In the genomic region with DNA sequence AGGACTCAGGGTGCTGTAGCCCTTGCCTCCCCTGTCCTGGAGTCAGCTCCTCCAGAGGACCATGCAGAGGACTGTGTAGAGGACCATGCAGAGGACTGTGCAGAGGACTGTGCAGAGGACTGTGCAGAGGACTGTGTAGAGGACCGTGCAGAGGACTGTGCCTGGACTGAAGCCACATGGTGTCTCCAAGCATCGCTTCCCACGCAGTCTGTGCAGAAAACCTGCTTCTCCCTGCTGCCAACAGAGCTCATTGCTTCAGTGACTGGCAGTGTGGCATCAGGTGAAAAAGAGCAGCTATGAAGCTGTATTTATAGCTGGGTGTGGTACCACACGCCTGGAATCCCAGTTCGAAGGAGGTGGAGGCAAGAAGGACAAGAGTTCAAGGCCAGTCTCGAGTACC, we compare ENCODE assay signal across 13 mouse cellular contexts.
A peak's percentile ranks its signal among the peaks of the same experiment; 100 is the strongest.
DNase-seq lines count a peak whose midpoint lies in the region; TF ChIP-seq lines count a peak whose summit lies in the region.
"Had no signal": no experiment of that assay in that cellular context is flagged by ENCODE, and none has a peak within 500 bp of the region (broad histone marks: within the 10 kb centered on the region; RNA-seq: fewer than 3 reads in every experiment).

No protein-coding gene starts in this region.

- TF ChIP-seq POLR2A in cerebellum, adult 2 months (IDR thresholded peaks at IDR 0.05; ENCODE audit: borderline replicate concordance, insufficient read depth, low read length), result no peak

- H3K4me1 ChIP-seq in cerebellum, adult 2 months (ENCODE audit: control insufficient read depth, insufficient read depth, low read length), result peaks cover 9% of the 10 kb centered on the region
- H3K4me1 ChIP-seq: midbrain, embryonic 13.5 days had no signal

- 36% methylated on average over 6 of the region's 6 CpGs for WGBS in cerebellum, adult 2 months

- no peak overlapping the region for H3K4me3 ChIP-seq in cerebellum, adult 2 months (replicated peaks; ENCODE audit: insufficient read depth, low read depth, low read length)
- no peak overlapping the region for H3K4me3 ChIP-seq in left cerebral cortex, adult 2 months
- H3K4me3 ChIP-seq: liver, embryonic 12.5 days; midbrain, embryonic 13.5 days had no signal

- peak; percentile 24 to 55 for DNase-seq in cerebellum, adult 2 months
- no peak for DNase-seq in cerebellum, adult 11 months
- peak; percentile 74 to 87 for DNase-seq in frontal cortex, postnatal 36 days (ENCODE audit: low spot score in 2 of 2)
- peak; percentile 47 to 56 for DNase-seq in left cerebral cortex, adult 2 months (ENCODE audit: extremely low spot score in 1 of 2, low spot score in 2 of 2)
- peak; percentile 75 to 81 for DNase-seq in right cerebral cortex, postnatal 36 days (ENCODE audit: low spot score in 2 of 2)
- DNase-seq in lung, postnatal 36 days, result no peak
- no peak for DNase-seq in urinary bladder, postnatal 25 days (ENCODE audit: low spot score)
- no peak for DNase-seq in heart, adult 18-20 months
- DNase-seq: kidney, postnatal 14 days; lung, postnatal 14 days had no signal

- H3K27me3 ChIP-seq in cerebellum, adult 2 months (ENCODE audit: control insufficient read depth, insufficient read depth, low read length), result no peaks in the 10 kb centered on the region
- H3K27me3 ChIP-seq: liver, embryonic 12.5 days had no signal

- no peak for TF ChIP-seq CTCF in cerebellum, adult 2 months (IDR thresholded peaks at IDR 0.05; ENCODE audit: borderline replicate concordance, insufficient read depth, low read depth, low read length)
- TF ChIP-seq CTCF in left cerebral cortex, adult 2 months (IDR thresholded peaks at IDR 0.05), result no peak

- H3K27ac ChIP-seq in cerebellum, adult 2 months (ENCODE audit: insufficient read depth, low read length), result no peak overlapping the region
- no peak overlapping the region for H3K27ac ChIP-seq in left cerebral cortex, adult 2 months
- H3K27ac ChIP-seq: liver, embryonic 12.5 days; midbrain, embryonic 13.5 days; stomach, postnatal 0 days had no signal

- intact Hi-C loops in left cerebral cortex, adult 2 months (cut with DNase I), result no loop called here

Comparison
In these comparisons a context has a peak if more than half of its experiments do, and no peak if none do; other contexts are left out.
1. DNase-seq: peak in cerebellum, adult 2 months (2 of 2), frontal cortex, postnatal 36 days (2 of 2), left cerebral cortex, adult 2 months (2 of 2) and right cerebral cortex, postnatal 36 days (2 of 2); none in cerebellum, adult 11 months (single experiment), lung, postnatal 36 days (single experiment), urinary bladder, postnatal 25 days (single experiment) and heart, adult 18-20 months (0 of 2).